Mouse (Mus musculus): ENCODE results near the gene Zfp334. TPM values are rescaled to one million over a fixed set of nuclear protein-coding genes. Genes with fewer than 3 reads are reported as not detected.

The Zfp334 gene
- polyA plus RNA-seq, 1 experiment from 2014 or later = 16.9 TPM

- peaks cover 16% of the 10 kb centered on the region for H3K27me3 ChIP-seq (ENCODE audit: insufficient read depth, poor library complexity, severe bottlenecking)
- WGBS = 80% methylated on average over 5 of the region's 5 CpGs
- H3K27ac ChIP-seq = no peak overlapping the region
- H3K4me3 ChIP-seq = no peak overlapping the region
- no peak for DNase-seq (ENCODE audit: low spot score)
- peaks cover 51% of the 10 kb centered on the region for H3K4me1 ChIP-seq (replicated peaks)
- H3K9me3 ChIP-seq = no peaks in the 10 kb centered on the region
- H3K36me3 ChIP-seq = no peaks in the 10 kb centered on the region
These were observed 59.3 kb downstream of the Zfp334 start for GRCm38 (mm10) chr2:165328746-165329145.

DNA sequence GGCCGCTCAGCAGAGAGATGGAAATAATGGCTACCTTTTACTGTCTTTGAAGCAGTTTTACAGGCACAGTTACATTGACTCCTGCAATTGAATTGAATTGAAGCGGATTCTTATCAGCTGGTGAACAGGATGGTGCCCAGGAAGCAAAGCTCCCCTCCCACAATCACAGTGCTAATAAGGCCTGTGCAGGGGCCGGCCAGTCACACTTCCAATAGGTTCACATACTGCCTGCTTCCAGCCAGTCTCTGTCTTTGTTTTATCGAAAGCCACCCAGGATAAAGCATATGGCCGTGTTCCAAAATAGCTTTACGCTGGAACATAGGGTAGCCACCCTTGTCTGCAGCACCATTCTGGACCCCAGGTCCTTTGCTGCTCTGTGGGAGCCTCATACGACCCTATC is 60.7 kb downstream of the Zfp334 start:
- no peaks in the 10 kb centered on the region for H3K36me3 ChIP-seq
- WGBS = 55% methylated on average over 7 of the region's 7 CpGs
- peak overlapping the region; percentile 91; the same call in 1 of the 2 replicates for H3K27ac ChIP-seq
- peaks cover 54% of the 10 kb centered on the region for H3K4me1 ChIP-seq (replicated peaks)
- no peaks in the 10 kb centered on the region for H3K9me3 ChIP-seq
- H3K4me3 ChIP-seq = peak overlapping the region; percentile 84
- DNase-seq (ENCODE audit: low spot score) = no peak
- H3K27me3 ChIP-seq (ENCODE audit: insufficient read depth, poor library complexity, severe bottlenecking) = peaks cover 16% of the 10 kb centered on the region

- H3K27me3 ChIP-seq (ENCODE audit: insufficient read depth, poor library complexity, severe bottlenecking) = peaks cover 16% of the 10 kb centered on the region
- no peaks in the 10 kb centered on the region for H3K36me3 ChIP-seq
- H3K4me1 ChIP-seq (replicated peaks) = peaks cover 62% of the 10 kb centered on the region
- under 1% methylated on average over 55 of the region's 55 CpGs for WGBS
- no peaks in the 10 kb centered on the region for H3K9me3 ChIP-seq
- H3K27ac ChIP-seq = peak within 1 kb of the TSS; percentile 91
- DNase-seq (ENCODE audit: low spot score) = peak; percentile 97
- peak within 1 kb of the TSS; percentile 84 for H3K4me3 ChIP-seq
These were observed 61.5 kb downstream of the Zfp334 start, which contains the start of gene Elmo2 for GRCm38 (mm10) chr2:165326304-165327190. Elmo2 (minus strand) TSS chr2:165326479.

GRCm38 (mm10) chr2:165325521-165326303 is 62.3 kb downstream of the Zfp334 start:
- peaks cover 20% of the 10 kb centered on the region for H3K27me3 ChIP-seq (ENCODE audit: insufficient read depth, poor library complexity, severe bottlenecking)
- DNase-seq (ENCODE audit: low spot score) = no peak
- H3K4me3 ChIP-seq = peak overlapping the region; percentile 84
- no peaks in the 10 kb centered on the region for H3K36me3 ChIP-seq
- no peaks in the 10 kb centered on the region for H3K9me3 ChIP-seq
- peaks cover 71% of the 10 kb centered on the region for H3K4me1 ChIP-seq (replicated peaks)
- WGBS = 2% methylated on average over 30 of the region's 30 CpGs
- peak overlapping the region; percentile 91 for H3K27ac ChIP-seq

Other genes with a start within 250 kb of the Zfp334 start
- 4.4 and 8.7 TPM in 2 replicates for gene Cdh22, start 153.4 kb downstream of the Zfp334 start, polyA plus RNA-seq (2016; fragmentation: Nextera tagmentation; extraction: Ambion mirVana)
- gene Slc35c2, start 100.4 kb downstream of the Zfp334 start, polyA plus RNA-seq (2016; fragmentation: Nextera tagmentation; extraction: Ambion mirVana) = 68.3 and 73.0 TPM in 2 replicates
- gene Elmo2, start 61.8 kb downstream of the Zfp334 start, polyA plus RNA-seq (2016; fragmentation: Nextera tagmentation; extraction: Ambion mirVana) = 90.0 and 94.6 TPM in 2 replicates
- gene Zfp663, start 19.5 kb downstream of the Zfp334 start, polyA plus RNA-seq (2016; fragmentation: Nextera tagmentation; extraction: Ambion mirVana) = 5.5 and 6.7 TPM in 2 replicates
- gene Ocstamp, start 12.1 kb upstream of the Zfp334 start, polyA plus RNA-seq (2016; fragmentation: Nextera tagmentation; extraction: Ambion mirVana) = 0.07 TPM in 1 of 2 replicates, not detected in the other
- 0.84 and 1.1 TPM in 2 replicates for gene Slc13a3, start 85.0 kb upstream of the Zfp334 start, polyA plus RNA-seq (2016; fragmentation: Nextera tagmentation; extraction: Ambion mirVana)
- 56.9 and 59.5 TPM in 2 replicates for gene Trp53rka, start 105.1 kb upstream of the Zfp334 start, polyA plus RNA-seq (2016; fragmentation: Nextera tagmentation; extraction: Ambion mirVana)
- gene Slc2a10, start 115.5 kb upstream of the Zfp334 start, polyA plus RNA-seq (2016; fragmentation: Nextera tagmentation; extraction: Ambion mirVana) = 4.2 and 5.0 TPM in 2 replicates
- gene Eya2, start 206.8 kb upstream of the Zfp334 start, polyA plus RNA-seq (2016; fragmentation: Nextera tagmentation; extraction: Ambion mirVana) = 28.1 and 32.8 TPM in 2 replicates